Mouse (Mus musculus): ENCODE measurements around the gene Rftn1.

- TF ChIP-seq CTCF (conservative IDR thresholded peaks at IDR 0.05; ENCODE audit: insufficient read depth, insufficient read length, low read depth, low read length) (no peak), POLR2A (IDR thresholded peaks at IDR 0.05; ENCODE audit: low read depth, low read length) (no peak)
These were observed 180.4 kb downstream of the Rftn1 start for GRCm38 (mm10) chr17:50010096-50010495.
